Mouse (Mus musculus) embryo, embryonic 10.5 days (tissue): Measurements from ENCODE around the gene Ehd4.
A peak's percentile ranks its signal among the peaks of the same experiment; 100 is the strongest.

Experiments
- DNase-seq: peaks from one replicate; pipeline ENCODE4 v3.0.0-alpha.2; 2015; ENCODE audit warnings: low spot score

Gene Ehd4

DNA sequence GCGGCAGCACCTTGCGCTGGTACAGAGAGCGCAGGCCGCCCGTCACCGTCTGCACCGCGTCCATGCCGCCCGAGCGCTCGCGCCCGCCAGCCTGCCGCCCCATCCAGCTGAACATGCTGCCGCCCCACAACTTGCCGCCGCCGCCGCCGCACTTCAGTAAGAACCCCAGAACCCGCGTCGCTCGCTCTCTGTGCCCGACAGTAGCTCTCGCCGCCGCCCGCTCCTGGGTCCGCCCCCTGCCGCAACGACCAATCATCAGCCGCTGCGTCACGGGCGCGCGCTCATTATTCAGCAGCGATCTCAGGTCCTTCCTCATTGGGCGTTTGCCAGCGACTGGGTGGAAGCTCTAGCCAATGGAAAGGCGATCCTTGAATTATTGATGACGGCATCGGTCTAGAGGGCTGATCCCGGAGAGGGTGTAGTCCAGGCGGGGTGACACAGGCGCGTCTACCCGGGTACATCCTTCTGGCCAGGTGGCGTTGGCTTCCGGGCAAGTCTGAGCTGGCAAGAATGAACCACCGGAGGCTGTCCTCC lies at the start of gene Ehd4:
Gene Ehd4, minus strand, starts transcription at position 246 of the 534 bp plus-strand sequence.
- DNase-seq, result peak; percentile 98

DNA sequence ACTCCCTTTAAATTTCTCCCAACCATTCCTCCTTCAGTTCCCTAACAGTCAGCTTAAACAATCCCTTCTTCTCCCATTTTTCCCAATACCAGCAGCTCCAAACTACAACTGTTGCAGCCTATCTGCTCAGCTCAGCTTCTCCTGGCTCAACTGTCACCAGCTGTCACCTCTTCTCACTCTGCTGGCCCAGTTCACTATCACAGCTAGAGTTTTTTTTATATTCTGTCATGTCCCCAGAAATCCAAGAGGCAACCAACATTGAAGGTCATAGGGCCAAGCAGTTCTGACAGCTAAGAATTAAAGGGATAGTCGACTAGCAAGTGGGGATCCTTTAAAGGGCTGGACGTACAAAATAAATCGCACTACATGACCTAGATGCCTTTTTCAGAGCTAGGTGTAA lies 49.3 kb upstream of the Ehd4 start:
- no peak for DNase-seq

DNA sequence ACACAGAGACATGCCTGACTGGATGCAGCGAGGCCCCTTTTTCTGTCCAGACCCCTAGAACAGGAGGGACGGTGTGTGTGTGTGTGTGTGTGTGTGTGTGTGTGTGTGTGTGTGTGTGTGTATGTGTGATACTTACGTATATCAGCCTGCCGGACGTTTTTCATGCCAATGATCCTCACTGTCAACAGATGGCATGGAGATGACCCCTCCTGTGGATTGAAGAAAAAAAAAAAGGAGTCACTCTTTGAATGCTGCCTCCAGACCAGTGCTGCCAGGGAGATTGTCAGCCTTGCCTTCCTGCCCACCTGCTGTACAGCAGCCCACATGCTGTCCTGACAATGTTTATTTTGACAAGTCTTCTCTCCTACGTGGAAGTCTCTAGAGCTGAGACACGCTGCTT lies 45.7 kb upstream of the Ehd4 start:
- no peak for DNase-seq

DNA sequence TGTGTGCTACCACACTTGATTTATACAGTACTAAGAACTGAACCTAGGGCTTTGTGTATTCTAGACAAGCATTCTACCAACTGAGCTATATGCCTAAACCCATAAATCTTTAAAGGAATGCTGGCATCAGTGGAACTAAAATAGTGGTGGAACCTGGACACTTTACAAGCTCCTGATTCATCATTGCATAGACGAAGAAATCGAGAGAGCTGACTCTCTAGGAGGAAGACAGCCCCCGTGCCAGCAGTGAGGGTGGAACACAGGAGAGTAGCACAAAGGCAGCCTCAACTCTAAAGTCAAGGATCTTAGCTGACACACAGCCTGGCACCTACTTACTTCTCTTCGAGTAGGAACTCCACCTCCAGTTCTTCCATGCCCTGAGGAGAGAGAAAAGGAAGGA lies 33.8 kb upstream of the Ehd4 start:
- no peak for DNase-seq

DNA sequence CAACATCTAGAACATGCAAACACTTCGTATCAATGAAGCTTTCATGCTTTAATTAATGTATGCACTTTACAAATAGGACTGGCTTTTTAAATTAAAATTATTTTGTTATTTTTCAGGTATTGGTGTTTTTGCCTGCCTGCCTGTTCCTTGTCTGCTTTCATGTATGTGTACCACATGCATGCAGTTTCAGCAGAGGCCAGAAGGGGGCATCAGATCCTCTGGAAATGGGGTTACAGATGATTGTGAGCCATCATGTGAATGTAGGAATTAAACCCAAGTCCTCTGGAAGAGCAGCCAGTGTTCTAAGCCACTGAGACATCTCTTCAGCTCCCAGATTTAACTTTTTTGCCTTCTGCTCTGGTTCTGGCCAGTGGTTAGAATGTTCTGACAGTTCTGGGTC lies 33.2 kb upstream of the Ehd4 start:
- peak; percentile 13 for DNase-seq

DNA sequence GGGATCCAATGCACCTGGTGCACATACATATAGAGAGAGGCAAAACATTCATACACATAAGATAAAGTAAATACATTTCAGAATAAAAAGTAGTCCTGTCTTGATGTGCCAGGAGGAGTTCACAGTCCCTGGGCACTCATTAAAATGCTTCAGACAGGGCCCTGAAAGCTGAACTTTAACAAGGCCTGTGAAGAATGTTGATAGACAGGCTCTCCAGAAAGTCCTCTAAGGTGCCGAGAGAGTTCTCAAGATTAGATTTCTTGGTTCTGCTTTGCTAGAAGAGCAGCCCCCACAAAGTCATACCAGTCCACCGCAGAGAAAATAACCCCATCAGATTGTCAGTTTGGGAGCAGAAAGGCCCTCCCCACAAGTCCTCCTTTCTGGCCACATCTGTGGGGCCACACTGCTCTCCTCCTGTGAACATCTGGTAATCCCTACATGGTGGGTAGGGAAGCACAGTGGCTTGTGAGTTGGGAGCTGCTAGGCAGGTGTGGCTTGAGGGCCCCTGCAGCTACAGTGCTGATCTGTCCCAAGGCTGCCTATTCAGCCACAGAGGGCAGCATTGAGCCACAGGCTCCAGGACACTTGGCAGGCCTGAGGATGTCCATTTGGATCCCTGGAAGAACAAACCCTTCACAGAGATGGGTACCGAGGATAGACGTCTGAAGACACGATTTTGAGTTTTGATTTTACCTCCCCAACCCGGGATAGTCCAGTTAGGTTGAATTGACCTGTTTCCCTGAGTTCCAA lies 31.3 kb upstream of the Ehd4 start:
- peak; percentile 22 for DNase-seq

DNA sequence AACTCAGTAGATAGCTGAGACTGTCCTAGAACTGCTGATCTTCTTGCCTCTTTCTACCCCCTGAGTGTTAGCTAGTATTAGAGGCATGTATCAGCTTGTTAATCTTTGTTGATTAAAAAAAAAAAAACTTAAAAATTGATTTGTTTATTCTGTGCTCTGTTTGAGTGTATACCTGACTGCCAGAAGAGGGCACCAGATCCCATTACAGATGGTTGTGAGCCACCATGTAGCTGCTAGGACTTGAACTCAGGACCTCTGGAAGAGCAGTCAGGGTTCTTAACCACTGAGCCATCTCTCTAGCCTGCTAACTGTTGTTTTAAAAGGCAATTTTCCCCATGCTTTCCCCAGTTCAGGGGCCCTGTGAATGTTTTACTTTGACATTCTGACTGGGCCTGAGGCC lies 24.5 kb upstream of the Ehd4 start:
- DNase-seq, result no peak

DNA sequence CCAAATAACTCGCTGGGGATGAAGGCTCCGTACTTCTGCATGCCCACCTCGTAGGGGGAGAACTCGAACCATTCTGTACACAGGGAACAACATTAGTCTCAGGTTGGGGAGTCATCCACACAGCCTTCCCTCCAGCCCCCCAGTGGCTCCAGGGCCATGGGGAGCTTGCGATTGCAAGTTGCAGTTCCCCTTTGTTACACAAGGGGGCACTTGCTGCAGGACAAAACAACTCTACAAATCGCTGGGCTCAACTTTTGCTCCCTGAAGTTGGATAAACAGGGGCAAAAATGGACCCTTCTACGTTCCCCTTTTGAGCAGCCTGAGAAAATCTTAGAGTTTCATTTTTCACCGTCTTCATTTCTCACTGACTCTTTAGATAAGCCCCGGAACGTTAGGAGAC lies 19.3 kb upstream of the Ehd4 start:
- peak; percentile 65 for DNase-seq

DNA sequence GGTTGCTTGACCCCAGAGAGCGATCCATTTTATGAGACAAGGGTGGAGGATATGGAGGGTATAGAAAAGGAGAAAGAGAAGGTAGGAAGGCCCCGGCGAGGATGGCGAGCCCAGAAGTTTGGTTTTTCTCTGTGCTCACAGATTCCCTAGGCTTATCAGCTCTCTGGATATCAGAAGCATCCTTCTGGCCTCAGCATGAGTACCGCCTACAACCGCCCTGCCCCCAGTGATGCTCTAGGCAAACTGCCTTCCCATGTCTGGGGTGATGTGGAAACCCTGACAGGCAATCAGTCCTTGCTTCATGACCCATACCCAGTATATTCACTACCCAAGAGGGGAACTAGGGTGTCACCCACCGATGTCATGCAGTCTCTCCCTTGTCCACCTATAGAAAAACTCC lies 17.0 kb upstream of the Ehd4 start:
- DNase-seq, result no peak

DNA sequence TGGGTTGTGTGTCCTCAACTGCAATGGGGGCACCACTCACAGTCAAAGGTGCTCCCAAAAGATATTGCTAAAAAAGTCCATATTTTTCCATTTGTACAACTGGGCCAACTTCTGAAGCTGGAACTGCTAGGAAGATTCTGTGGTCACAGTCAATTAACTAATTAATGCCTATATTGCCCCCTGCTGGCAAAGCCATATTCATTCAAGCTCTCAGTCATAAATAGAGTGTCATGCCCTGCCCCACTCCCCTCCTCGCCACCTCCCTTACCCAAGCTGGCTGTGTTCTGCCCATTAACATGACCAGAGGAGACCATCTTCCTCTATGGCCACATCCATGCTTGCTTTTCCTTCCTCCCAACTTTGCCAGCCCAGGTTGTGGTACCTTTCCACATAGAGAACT lies 16.3 kb upstream of the Ehd4 start:
- DNase-seq, result peak; percentile 46

DNA sequence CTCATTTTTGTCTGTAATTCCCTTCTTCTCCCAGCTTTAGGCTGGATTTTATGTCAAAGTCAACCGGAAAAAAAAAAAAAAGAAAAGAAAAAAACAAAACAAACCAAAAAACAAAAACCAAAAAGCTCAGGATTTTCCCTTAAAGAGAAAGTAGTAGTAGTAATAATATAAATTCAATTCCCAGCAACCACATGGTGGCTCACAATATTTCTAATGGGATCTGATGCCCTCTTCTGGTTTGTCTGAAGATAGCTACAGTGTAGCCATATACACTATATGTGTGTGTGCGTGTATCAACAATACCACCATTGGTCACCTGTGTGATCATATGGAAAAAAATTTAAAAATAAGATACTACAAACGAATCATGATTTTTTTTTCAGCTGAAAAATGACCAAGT lies 15.0 kb upstream of the Ehd4 start:
- DNase-seq, result no peak

DNA sequence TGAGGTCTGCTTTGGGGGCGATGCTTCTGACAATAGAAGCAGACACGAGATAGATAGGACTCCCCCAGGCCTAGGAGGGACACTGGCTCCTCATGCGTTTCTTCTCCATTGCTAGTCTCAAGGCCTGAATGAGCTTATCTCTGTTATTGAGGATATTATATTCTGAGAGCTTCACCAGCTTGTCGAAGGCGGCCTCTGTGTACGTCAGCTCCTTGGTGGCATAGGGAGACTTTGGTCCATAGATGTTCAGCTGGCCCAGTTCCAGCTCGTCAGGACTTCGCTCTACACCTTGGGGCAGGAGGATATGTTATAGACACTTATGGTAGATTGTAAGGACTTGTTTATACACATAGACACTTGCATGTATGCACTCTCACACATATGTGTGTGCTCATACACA lies 13.4 kb upstream of the Ehd4 start:
- no peak for DNase-seq

DNA sequence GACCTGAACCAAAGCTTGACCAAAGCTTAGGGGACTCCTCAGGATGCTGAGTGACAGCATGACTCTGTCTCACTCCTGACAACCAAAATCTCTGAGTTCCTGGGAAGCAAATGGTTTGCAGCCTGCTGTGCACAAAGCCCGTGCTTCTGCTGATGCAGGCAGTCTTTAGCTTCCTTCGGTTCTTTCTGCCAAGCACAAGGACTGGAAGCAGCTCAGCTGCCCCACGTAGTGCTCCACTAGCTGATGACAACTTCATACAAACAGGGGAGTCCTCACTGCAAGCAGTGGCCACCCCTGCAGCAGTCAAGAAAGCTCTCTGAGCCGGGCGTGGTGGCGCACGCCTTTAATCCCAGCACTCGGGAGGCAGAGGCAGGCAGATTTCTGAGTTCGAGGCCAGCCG lies 11.1 kb upstream of the Ehd4 start:
- no peak for DNase-seq

DNA sequence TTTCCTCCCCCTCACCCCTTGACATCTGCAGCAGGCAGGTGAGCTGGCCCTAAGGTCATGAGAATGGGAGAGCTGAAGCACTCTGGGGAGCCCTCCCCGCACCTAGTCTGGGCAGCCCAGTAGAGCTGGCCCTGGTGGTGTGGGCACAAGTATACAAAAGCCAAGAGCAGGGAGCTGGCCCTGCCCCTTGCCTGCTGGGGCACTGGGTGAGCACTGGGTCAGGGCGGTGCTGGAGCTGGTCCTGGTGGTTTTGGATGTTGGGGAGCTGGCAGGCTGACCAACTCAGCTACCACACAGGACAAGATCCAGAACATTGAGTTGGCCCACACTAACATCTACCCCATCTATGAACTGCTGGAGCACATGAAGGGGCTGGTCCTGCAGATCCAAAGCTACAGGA lies 5.0 kb upstream of the Ehd4 start:
- DNase-seq, result no peak

DNA sequence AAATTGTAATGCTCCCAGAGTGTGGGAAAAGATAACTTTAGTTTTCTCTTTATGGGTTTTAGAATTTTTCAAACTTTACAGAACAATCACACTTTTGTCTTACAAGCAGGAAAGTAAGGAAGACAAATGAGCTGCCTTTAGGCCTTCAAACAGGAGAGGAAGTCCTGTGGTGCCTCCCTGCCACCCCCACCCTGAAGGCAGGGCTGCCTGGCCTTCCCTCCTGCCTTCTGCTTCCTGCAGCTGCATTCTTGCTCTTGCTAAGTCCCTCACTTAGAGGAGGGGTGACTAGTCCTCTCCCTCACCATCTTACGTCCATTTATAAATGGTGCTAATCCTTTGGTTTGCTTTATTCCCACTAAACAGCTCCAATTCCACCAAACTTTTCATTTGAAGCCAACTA lies 4.4 kb upstream of the Ehd4 start:
- DNase-seq, result no peak

DNA sequence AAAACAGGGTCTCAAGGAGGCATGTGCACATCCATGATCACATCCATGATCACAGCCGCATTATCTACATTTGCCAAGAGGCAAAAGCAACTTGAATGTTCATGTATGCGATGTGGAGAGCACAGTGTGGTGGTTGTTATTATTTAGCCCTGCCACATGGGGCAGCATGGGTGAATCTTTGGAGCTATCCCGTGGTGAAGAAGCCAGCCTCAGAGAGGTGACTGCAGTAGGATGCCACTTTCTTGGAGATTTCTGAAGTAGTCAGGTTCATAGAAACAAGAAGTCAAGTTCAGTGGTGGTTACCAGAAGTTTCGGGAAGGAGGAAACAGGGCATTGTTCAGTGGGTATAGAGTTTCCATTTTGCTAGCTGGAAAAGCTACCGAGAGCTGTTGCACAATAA lies 3.6 kb upstream of the Ehd4 start:
- DNase-seq, result peak; percentile 21

DNA sequence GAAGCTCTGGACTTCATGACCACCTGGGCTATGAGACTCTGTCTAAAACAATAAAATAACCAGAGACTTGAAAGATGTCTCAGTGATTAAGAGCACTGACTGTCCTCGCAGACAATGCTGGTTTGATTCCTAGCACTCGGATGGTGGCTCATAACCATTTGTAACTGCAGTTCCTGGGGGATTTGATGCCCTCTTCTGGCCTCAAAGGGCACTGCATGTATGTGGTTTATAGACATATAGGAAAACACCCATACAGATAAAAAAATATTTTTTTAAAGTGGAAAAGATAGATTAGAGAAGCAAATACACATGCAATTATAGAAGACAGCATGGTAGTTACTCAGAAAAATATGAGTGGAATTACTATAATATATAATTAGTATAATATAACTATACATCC lies 3.2 kb upstream of the Ehd4 start:
- DNase-seq, result no peak

DNA sequence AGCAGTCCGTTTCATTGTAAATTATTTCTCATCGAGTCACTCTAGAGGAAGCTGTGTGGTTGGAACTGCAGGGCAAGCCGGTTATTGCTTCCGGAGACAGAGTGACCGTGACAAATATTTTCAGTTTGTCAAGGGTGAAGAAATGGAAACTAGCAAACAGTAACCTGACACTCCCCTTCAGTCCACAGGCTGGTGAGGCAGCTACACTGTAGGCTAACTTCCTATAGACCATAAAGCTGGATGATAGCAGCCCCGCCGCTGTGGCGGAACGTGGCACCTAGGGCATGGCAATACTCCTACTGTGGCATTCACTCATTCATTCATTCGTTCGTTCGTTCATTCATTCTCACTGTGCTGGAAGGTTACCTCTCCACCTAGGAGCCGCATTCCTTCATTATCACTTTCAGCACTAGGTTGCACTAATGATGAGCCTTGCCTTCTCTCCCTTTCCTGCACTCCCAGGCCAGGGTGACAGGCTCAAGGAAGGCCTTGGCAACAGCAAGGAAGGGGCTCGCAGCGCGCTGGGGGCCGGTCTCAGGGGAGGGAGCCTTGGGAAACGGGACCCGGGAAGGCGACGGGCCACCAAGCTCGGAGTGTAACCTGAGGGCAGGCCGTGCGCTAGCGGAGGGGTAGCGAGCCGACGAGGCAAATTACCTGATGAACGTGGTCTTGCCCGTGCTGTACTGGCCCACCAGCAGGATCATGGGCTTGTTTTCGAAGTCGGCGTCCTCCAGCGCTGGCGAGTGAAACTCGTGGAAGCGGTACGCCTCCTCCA lies 633 bp downstream of the Ehd4 start:
- DNase-seq, result peak; percentile 50

DNA sequence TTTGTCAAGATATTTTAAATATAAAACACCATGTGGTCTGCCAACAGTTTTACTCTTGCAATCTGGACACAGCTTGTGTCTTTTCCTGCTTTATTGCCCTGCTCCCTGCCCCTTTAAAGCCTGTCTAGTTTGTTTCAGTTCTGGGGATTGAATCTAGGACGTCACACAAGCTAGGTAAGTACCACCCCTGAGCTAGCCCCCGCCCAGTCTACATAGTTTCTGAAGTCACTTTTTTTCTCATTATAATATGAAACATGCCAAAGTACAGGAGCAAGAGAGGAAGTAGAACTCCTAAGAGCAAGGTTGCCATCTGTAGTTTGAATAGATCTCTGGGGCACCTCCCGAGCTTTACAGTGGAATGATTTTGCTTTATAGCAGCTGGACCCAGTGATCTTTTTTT lies 3.8 kb downstream of the Ehd4 start:
- DNase-seq, result no peak

DNA sequence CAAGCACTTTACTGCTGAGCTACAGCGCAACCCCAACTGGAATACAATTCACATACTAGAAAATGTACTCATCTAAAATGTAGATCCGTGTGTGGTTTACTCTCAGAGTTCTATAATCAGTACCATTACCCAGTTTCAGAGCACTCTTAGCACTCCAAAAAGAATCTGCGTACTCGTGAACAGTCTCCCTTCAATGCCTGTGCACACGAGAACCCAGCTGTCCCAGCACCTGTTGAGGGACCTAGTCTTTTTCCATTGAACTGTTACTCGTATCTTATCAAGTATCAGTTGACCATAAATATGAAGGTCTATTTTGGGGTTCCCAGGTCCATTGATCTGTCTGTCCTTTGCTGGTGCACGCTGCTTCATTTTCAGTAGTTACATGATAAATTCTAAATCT lies 4.8 kb downstream of the Ehd4 start:
- no peak for DNase-seq

DNA sequence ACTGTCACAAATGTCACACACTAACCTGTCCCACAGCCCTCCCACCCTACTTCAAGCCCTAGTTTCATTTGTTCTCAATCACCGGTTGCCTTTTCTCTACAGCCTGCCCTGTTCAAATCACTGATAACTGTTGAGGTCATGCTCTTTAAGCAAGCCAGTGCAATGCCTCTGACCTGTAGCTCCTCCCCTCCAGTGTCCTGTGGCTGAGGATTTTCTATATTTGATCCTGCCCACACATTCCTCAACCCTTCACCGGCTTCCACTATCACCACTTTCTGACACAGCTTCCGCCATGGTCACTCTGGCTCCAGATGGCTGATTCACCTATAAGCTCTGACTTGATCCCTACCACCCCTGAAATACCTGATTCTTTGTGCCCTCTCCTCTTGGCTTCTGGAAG lies 6.4 kb downstream of the Ehd4 start:
- DNase-seq, result no peak

DNA sequence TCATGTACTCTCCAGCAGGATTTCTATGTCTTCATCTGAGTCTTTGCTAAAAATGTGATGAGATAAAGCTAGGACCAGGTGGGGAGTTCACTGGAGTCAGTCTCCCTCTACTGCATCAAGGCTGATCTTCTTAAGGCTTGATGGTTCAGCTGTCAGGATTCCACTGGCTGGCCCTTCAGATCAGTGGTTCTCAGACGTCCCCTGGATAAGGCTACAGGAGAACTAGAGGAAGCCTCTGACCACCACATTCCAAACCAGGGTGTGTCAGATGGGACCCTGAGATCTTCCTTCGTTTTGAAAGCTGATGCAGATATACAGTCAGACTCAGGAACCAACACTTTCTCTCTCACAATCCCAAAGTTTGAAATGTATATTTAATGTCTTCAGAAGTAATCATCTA lies 7.0 kb downstream of the Ehd4 start:
- no peak for DNase-seq

DNA sequence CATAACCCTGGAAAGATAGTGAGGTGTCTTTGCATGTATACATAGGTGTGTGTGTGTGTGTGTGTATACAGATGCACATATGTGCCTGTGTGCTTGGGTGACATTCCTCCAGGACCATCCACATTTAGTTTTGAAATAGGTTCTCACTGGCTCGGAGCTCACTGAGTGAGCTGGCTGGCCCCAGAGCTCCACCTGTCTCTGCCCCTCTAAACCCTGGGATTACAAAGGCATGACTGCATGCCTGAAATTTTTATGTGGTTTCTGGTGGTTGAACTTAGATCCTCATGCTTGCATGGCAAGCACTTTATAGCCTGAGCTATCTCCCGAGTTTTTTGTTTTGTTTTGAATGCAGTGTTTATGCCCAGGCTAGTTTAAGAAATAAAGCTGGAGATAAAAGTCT lies 7.9 kb downstream of the Ehd4 start:
- DNase-seq, result no peak

DNA sequence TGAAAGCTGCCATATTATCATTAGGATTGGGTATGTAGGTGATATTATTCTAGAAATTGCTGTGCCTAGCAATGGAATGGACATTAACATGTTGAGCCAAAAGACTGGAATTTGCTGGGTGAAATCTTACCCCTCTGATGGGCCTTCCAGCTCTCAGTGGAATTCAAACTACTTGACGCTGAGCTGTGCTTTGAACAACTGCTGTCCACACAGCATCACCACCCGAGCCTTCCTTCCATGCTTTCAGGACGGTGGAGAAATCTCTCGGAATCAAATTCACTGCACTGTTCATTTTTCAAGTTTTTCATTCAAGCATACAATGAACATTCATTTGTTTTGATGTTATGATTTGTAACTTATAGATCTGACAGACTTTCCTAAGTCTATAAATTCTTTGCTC lies 10.0 kb downstream of the Ehd4 start:
- no peak for DNase-seq
